Mouse (Mus musculus): ENCODE measurements around the gene Egln1.

The Egln1 gene

DNA sequence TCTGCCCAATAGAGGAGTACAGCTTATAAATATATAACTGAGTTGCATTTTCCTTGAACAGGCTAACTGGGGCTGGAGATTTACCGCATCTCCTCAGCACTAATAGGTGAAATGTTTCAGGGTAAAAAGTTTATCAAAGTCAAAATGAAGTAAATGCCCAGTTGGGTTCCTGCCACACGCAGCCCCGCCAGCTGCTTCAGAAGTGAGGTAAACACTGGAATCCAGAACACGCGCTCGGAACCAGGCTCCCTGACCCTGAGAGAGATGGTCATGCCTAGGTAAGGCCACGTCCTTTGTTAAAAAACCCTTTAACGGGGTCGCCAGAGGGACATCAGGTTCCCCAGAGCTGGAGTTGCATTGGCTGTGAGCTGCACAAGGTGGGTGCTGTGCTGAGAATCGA, 12.4 kb downstream of the Egln1 start:
- no peak overlapping the region for H3K4me3 ChIP-seq (replicated peaks; ENCODE audit: low read length)
- H3K36me3 ChIP-seq (ENCODE audit: insufficient read depth, low read length), result peaks cover 31% of the 10 kb centered on the region
- H3K4me1 ChIP-seq (replicated peaks; ENCODE audit: low read depth, low read length), result peaks cover 11% of the 10 kb centered on the region
- H3K27me3 ChIP-seq (ENCODE audit: insufficient read depth, low read length), result no peaks in the 10 kb centered on the region
- no peak for TF ChIP-seq CTCF (conservative IDR thresholded peaks at IDR 0.05; ENCODE audit: low read length)
- H3K9me3 ChIP-seq (ENCODE audit: low read length), result peaks cover 11% of the 10 kb centered on the region

DNA sequence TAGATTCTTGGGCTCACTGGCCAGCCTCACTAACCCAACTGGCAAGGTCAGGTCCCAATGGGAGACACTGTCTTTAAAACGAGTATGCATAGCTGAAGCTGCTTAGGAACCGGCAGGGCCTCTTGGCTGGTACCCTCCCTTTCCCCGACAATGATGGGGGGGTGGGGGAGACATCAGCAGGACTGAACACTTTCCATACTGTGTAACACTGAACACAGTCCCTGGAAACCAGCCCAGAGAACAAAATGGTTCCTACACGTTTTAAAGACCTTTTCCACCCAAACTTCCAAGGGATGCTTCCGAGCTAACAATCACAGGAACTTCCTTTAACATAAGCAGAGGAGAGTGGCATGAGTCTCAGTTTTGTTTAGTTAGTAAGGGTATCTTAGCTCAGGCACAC, 14.0 kb downstream of the Egln1 start:
- Histone ChIP-seq H3K36me3 (ENCODE audit: insufficient read depth, low read length) (peaks cover 19% of the 10 kb centered on the region), H3K4me1 (replicated peaks; ENCODE audit: low read depth, low read length) (peaks cover 7% of the 10 kb centered on the region; the same call in 1 of the 2 replicates), H3K4me3 (replicated peaks; ENCODE audit: low read length) (no peak overlapping the region), H3K9me3 (ENCODE audit: low read length) (peaks cover 11% of the 10 kb centered on the region), H3K27me3 (ENCODE audit: insufficient read depth, low read length) (no peaks in the 10 kb centered on the region)
- TF ChIP-seq POU5F1 (IDR thresholded peaks at IDR 0.05; ENCODE audit: borderline replicate concordance, low read length) (no peak), NANOG (IDR thresholded peaks at IDR 0.05; ENCODE audit: borderline replicate concordance, low read length) (no peak), CTCF (conservative IDR thresholded peaks at IDR 0.05; ENCODE audit: low read length) (no peak)

DNA sequence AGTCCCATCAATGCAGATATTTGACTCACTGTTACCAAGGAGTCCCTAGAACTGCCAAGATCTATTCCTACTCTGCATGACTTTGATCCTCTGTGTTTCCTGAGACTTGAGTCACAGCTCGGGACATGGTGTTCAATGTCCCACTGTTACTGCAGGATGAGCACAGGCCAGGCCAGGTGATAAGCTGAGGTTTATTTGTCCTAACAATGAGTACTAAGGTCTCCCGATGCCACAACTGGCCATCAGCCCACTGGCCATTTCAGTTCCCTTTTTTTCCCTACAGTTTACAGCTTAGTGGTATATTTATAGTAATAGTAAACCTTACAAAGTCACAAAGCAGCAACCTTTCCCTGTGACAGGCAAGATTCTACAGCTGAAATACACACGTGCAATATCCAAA, 16.7 kb downstream of the Egln1 start:
- Histone ChIP-seq H3K9me3 (ENCODE audit: low read length) (peaks cover 11% of the 10 kb centered on the region), H3K27me3 (ENCODE audit: insufficient read depth, low read length) (no peaks in the 10 kb centered on the region), H3K36me3 (ENCODE audit: insufficient read depth, low read length) (peaks cover 10% of the 10 kb centered on the region; the same call in 1 of the 2 replicates), H3K4me1 (replicated peaks; ENCODE audit: low read depth, low read length) (no peaks in the 10 kb centered on the region; the same call in 1 of the 2 replicates), H3K4me3 (replicated peaks; ENCODE audit: low read length) (no peak overlapping the region)
- TF ChIP-seq POU5F1 (IDR thresholded peaks at IDR 0.05; ENCODE audit: borderline replicate concordance, low read length), result no peak
- no peak for TF ChIP-seq CTCF (conservative IDR thresholded peaks at IDR 0.05; ENCODE audit: low read length)
- no peak for TF ChIP-seq NANOG (IDR thresholded peaks at IDR 0.05; ENCODE audit: borderline replicate concordance, low read length)

DNA sequence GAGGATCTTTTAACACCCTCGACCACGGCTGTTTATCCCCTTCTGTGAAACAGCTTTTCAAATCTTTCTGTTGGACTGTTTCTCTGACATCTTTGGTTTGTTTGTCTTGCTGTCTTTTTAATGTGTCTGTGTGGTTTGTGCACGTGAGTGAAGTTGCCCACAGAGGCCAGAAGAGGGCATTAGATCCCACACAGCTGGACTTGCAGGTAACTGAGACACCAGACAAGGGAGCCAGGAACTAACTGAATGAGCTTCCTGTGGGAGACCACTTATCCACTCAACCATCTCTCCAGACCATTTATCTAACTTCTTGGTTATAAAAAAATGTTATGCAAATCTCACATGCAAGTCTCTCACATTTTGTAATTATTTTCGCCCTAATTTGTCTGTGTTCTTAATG, 18.5 kb downstream of the Egln1 start:
- H3K27me3 ChIP-seq (ENCODE audit: insufficient read depth, low read length), result no peaks in the 10 kb centered on the region
- TF ChIP-seq POU5F1 (IDR thresholded peaks at IDR 0.05; ENCODE audit: borderline replicate concordance, low read length) (no peak), CTCF (conservative IDR thresholded peaks at IDR 0.05; ENCODE audit: low read length) (peak; percentile 36), NANOG (IDR thresholded peaks at IDR 0.05; ENCODE audit: borderline replicate concordance, low read length) (no peak)

DNA sequence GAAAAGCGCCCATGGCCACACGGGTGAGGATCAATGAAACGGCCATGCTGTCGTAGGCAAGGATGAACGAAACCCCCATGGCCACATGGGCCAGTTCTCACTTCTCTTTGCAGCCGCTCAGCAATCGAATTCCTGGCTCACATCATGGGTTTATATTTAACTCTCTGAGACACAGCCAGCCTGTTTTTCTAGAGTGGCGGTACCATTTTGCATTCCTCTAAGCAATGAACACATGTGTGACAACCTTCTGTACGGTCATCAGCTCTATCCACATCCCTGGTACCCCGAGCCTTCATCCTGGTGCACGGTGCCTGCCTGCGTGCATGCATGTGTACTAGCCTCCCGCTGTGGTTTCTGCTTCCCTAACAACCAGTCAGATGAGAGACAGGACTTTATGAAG, 19.0 kb downstream of the Egln1 start:
- Histone ChIP-seq H3K9me3 (ENCODE audit: low read length) (peaks cover 11% of the 10 kb centered on the region), H3K27me3 (ENCODE audit: insufficient read depth, low read length) (no peaks in the 10 kb centered on the region), H3K4me1 (replicated peaks; ENCODE audit: low read depth, low read length) (peaks cover 9% of the 10 kb centered on the region), H3K36me3 (ENCODE audit: insufficient read depth, low read length) (peaks cover 27% of the 10 kb centered on the region), H3K4me3 (replicated peaks; ENCODE audit: low read length) (no peak overlapping the region)
- TF ChIP-seq NANOG (IDR thresholded peaks at IDR 0.05; ENCODE audit: borderline replicate concordance, low read length) (no peak), CTCF (conservative IDR thresholded peaks at IDR 0.05; ENCODE audit: low read length) (no peak), POU5F1 (IDR thresholded peaks at IDR 0.05; ENCODE audit: borderline replicate concordance, low read length) (no peak)

More for the DNA sequence above, 18.5 kb downstream of the Egln1 start:
- Histone ChIP-seq H3K4me1 (replicated peaks; ENCODE audit: low read depth, low read length) (peaks cover 4% of the 10 kb centered on the region), H3K4me3 (replicated peaks; ENCODE audit: low read length) (no peak overlapping the region), H3K36me3 (ENCODE audit: insufficient read depth, low read length) (peaks cover 24% of the 10 kb centered on the region), H3K9me3 (ENCODE audit: low read length) (peaks cover 11% of the 10 kb centered on the region)

DNA sequence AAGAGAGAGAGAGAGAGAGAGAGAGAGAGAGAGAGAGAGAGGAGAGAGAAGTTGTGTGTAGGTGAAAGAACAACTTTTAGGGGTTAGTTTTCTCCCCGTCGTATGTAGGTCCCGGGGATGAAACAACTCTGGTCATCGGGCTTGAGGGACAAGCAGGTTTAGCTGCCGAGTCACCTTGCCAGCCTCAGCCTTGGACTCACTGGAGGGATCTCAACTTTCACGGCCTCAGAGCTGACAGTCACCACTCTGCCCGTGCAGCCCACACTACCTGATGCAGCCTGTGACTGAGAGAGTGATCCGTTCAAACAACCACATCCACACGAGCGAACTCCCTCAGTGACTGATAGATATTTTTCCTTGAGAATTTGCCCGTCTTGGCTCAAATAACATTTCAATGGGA, 20.1 kb downstream of the Egln1 start:
- Histone ChIP-seq H3K36me3 (ENCODE audit: insufficient read depth, low read length) (peaks cover 27% of the 10 kb centered on the region), H3K4me3 (replicated peaks; ENCODE audit: low read length) (no peak overlapping the region), H3K4me1 (replicated peaks; ENCODE audit: low read depth, low read length) (peaks cover 15% of the 10 kb centered on the region), H3K9me3 (ENCODE audit: low read length) (peaks cover 5% of the 10 kb centered on the region), H3K27me3 (ENCODE audit: insufficient read depth, low read length) (no peaks in the 10 kb centered on the region)
- TF ChIP-seq POU5F1 (IDR thresholded peaks at IDR 0.05; ENCODE audit: borderline replicate concordance, low read length), result no peak
- TF ChIP-seq NANOG (IDR thresholded peaks at IDR 0.05; ENCODE audit: borderline replicate concordance, low read length), result no peak
- no peak for TF ChIP-seq CTCF (conservative IDR thresholded peaks at IDR 0.05; ENCODE audit: low read length)

DNA sequence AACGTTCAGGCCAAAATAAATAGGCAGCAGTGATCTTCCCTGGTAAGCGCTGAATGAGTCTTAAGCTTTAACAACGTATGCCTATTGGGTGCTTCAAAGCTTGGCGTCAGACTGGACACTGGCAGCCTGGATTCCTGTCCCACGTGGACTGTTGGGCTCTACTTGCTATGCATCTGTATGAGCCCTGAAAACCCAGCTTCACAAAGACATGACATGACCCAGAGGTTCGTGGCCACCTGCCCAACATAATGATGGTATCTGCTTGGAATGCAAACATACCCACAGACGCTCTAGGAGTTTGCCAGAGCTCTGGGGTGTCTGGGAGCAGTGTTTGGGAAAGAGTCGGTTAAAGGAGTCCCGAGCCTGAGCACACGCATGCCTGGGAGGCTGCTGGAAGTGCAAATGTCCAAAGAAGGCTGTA, 22.8 kb downstream of the Egln1 start:
- Histone ChIP-seq H3K36me3 (ENCODE audit: insufficient read depth, low read length) (peaks cover 27% of the 10 kb centered on the region), H3K9me3 (ENCODE audit: low read length) (no peaks in the 10 kb centered on the region), H3K27me3 (ENCODE audit: insufficient read depth, low read length) (no peaks in the 10 kb centered on the region), H3K4me1 (replicated peaks; ENCODE audit: low read depth, low read length) (peaks cover 19% of the 10 kb centered on the region), H3K4me3 (replicated peaks; ENCODE audit: low read length) (no peak overlapping the region)
- TF ChIP-seq NANOG (IDR thresholded peaks at IDR 0.05; ENCODE audit: borderline replicate concordance, low read length) (no peak), CTCF (conservative IDR thresholded peaks at IDR 0.05; ENCODE audit: low read length) (no peak), POU5F1 (IDR thresholded peaks at IDR 0.05; ENCODE audit: borderline replicate concordance, low read length) (no peak)

DNA sequence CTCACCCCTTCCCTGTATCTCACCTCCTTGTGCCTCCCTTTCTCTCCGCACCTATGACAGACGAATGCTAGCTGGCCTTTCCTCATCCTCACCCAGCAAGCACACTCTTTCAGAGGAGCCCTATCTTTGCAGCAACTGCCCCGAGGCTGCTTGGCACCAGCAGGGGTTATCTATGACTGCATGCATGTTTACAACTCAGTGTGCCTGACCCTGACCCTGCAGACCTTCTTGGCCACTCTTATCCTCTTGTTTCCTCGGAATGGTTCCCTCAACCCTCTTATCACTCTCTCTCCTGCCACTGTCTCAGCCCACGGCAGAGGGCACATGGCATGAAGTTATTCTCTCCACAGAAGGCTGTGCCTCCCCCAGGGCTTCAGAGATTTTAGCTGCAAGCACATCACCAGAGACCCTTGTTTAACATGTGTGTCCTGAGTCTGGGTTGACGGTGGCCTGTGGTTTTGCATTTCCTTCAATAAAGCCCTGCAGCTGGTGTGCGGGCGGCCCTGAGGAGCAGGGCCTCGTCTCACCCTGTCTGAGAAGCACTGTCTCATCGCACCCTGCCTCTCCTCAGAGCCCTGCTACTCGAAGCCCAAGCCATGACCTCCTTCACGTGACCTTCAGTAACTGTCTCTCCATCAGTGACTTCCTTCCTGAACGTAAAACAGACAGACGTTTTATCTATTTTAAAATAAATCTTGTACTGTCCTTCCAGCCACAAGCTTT, 23.4 kb downstream of the Egln1 start:
- Histone ChIP-seq H3K36me3 (ENCODE audit: insufficient read depth, low read length) (peaks cover 27% of the 10 kb centered on the region), H3K4me1 (replicated peaks; ENCODE audit: low read depth, low read length) (peaks cover 19% of the 10 kb centered on the region), H3K9me3 (ENCODE audit: low read length) (no peaks in the 10 kb centered on the region), H3K4me3 (replicated peaks; ENCODE audit: low read length) (no peak overlapping the region), H3K27me3 (ENCODE audit: insufficient read depth, low read length) (no peaks in the 10 kb centered on the region)
- TF ChIP-seq NANOG (IDR thresholded peaks at IDR 0.05; ENCODE audit: borderline replicate concordance, low read length) (no peak), POU5F1 (IDR thresholded peaks at IDR 0.05; ENCODE audit: borderline replicate concordance, low read length) (no peak), CTCF (conservative IDR thresholded peaks at IDR 0.05; ENCODE audit: low read length) (no peak)

Data from E14TG2a.4 (cell line).